Mouse (Mus musculus) adrenal gland, adult 2 months (tissue): ENCODE data around the gene Gm10642. TPM values are rescaled to one million over a fixed set of nuclear protein-coding genes. Genes with fewer than 3 reads are reported as not detected.
A peak's percentile ranks its signal among the peaks of the same experiment; 100 is the strongest.

Experiments
- DNase-seq: peaks from one replicate; pipeline ENCODE4 v3.0.0; 2021
- polyA plus RNA-seq: library from polyadenylated mRNA; depleted of rRNA; stranded (reverse); fragments of >200 nt; gene quantifications from 2 replicates; pipeline ENCODE4 v1.2.3, GENCODE M21; 2012; rRNA removed
- total RNA-seq, 2 experiments: library from RNA; stranded (reverse); gene quantifications; 2 replicates each; pipeline ENCODE4 v1.2.3; 2021

Gene Gm10642
- total and polyA plus RNA-seq, 3 experiments = 0.35 to 2.7 (median 0.69) TPM

DNA sequence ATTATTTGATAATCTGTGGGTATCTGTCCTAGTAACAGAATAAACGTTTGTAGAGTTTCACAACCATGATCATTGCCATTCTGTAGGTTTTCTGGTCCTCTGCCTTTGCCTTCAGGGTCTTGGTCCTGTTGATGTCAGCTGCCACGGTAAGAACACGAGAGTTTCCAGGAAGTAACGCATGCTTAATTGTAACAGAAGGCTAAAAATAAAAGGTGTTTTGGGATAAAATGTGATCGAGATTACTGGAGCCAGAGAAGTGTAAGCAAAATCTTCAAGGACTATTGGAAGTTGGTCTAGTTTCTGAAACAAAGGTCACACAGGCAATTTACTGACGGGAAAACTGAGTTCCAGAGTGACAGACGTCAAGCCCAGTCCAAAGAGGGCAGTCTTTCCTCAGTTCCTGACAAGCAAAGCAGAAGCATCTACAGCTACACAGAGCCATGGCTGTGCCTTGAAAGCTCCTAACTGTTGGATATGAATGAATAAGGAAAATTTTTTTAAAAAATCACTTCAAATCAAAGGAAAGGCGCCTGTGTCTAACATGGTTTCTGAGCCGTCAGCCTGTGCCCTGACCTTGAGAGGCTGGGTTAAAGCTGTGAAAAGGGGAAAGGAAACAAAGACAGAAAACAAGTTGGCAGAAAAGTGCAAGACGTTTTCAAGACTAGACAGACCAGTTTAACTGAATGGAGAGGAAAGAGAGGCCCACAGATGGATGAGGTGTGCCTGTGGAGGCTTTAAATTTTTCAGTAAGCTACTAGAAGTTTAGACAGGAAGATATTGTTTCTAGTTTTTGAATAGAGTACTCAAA lies 15.9 kb downstream of the Gm10642 start:
- peak; percentile 27 for DNase-seq

DNA sequence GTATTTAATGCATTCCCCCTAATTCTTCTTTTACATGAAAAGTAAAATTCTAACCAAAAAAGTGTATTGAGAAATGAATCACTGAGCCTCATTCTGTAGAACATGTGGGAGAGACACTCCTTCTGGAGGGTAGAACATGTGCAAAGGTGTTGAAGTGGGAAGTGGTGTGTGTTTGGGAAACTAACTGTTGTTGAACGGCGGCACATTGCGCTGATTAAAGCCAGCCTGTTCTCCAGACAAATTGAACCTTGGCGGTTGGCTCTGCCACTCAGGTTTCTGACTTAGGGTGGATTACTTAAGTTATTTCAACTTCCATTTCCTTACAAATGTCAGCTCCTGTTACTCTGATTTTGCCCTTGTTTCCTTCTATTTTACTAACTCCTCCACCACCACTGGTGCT lies 17.6 kb downstream of the Gm10642 start:
- DNase-seq = no peak

DNA sequence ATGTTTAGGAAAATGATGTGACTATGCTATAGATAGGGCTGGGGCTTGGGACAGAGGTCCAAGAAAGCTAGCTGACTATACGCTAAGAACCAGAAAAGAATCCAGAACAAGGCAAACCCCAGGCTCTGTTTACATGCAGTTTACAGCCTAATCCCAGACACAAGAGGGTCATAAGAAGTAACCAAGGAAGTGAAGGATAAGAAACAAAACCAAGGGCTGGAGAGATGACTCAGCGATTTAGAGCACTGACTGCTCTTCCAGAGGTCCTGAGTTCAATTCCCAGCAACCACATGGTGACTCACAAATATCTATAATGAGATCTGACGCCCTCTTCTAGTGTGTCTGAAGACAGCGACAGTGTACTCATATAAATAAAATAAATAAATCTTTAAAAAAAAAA lies 19.1 kb downstream of the Gm10642 start:
- DNase-seq = no peak

DNA sequence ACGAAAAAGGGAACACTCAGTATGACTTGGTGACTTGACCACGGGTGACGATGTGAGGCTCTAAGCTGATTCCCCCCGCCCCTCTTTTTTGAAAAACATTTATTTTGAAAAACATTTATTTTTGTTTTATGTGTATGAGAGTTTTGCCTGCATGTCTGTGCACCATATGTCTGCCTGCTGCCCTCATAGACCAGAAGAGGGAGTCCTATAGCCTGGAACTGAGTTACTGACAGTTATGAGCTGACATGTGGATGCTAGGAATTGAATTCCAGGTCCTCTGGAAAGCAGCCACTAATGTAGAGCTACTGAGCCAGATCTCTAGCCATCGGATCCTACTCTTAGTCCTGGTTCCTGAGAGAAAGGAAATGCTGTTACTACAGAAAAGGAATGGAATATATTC lies 19.9 kb downstream of the Gm10642 start:
- no peak for DNase-seq

DNA sequence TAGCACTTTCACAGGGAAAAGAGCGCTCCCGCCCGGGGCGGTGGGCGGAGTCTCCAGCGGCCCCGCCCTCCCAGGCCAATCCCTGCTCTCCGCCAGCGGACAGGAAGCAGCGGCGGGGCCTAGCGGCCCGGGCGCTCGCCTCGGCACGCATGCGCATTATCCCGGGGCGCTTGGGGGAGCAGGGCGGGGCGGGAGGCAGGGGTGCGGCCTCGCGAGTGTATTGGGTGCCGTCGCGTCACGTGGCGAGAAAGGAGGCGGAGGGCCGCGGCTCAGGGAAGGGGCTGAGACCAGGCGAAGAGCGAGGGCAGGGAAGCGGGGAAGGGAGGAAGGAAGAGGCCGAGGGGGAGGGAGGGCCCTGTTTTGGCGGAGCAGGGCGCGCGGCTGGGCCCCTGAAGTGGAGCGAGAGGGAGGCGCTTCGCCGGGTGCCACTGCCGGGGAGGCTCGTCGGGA lies 22.7 kb downstream of the Gm10642 start, which contains the start of gene Adam10:
Gene Adam10, plus strand, starts transcription at position 316 of the 450 bp plus-strand sequence.
- peak; percentile 100 for DNase-seq

GRCm38 (mm10) chr9:70679132-70680091 lies 23.4 kb downstream of the Gm10642 start:
- DNase-seq = peak; percentile 77

GRCm38 (mm10) chr9:70682202-70682601 lies 26.2 kb downstream of the Gm10642 start:
- no peak for DNase-seq

- peak; percentile 18 for DNase-seq
These were observed 32.4 kb downstream of the Gm10642 start for GRCm38 (mm10) chr9:70688301-70688968.

DNA sequence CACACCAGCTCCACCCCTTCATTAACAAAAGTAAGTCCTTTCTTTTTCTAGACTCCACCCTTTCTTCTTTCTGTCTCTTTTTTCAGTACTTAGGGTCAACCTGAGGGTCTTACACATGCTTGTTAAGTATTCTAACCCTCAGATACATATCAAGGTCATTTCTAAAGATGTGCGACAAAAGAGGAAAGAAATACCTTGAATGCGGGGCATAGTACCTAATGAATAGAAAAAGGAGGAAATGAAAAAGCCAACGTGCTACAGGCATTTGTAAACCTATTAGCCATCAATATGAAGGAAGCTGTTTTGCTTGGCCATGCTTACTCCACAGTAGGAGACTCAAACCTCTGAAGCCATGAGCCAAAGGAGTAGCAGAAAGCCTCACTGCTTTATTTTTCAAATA lies 33.9 kb downstream of the Gm10642 start:
- no peak for DNase-seq

- DNase-seq = no peak
These were observed 34.5 kb downstream of the Gm10642 start for GRCm38 (mm10) chr9:70690579-70690978.

DNA sequence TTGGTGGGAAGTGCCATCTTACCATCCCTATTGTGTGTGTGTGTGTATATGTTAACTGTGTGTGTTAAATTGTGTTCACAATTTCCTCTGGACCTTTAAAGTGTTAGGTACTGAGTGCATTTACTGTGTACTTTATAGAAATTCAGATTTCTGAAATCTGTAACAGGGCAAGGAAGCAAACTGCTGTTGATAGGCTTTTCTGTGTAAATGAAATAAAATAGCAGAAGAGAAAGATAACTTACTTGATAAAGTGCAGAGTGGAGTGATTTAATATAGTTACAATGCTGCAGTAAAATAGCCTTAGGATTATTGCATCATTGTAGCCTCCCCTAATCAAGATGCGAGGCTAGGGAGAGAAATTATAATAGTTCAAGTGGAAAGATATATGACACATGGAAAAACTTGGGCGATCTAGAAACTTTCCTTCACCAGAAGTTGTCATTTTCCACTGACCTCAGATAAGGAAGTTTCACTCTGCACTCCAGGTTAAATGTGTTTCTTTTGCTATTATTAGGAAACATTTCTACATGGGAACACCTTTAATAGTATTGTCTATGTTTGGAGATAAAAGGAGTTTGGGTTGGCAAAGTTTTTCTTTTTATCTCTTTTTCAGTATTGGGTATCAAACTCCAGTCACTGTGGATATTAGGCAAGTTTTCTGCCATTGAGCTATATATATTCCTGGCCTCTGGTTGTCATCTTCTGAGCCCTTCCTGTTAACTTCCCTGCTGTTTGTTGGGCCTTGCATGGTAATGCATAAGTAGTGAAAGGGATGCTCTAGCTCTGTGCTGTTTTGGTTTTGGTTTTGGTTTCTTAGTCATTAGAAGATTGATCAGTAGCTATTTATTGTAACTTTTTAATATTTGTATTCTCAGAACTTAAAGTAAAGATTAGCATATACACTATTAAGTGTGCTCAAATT lies 36.0 kb downstream of the Gm10642 start:
- no peak for DNase-seq

GRCm38 (mm10) chr9:70695723-70696122 lies 39.7 kb downstream of the Gm10642 start:
- no peak for DNase-seq

- no peak for DNase-seq
These were observed 42.0 kb downstream of the Gm10642 start for GRCm38 (mm10) chr9:70698090-70698489.

- no peak for DNase-seq
These were observed 47.6 kb downstream of the Gm10642 start for GRCm38 (mm10) chr9:70703597-70704203.

DNA sequence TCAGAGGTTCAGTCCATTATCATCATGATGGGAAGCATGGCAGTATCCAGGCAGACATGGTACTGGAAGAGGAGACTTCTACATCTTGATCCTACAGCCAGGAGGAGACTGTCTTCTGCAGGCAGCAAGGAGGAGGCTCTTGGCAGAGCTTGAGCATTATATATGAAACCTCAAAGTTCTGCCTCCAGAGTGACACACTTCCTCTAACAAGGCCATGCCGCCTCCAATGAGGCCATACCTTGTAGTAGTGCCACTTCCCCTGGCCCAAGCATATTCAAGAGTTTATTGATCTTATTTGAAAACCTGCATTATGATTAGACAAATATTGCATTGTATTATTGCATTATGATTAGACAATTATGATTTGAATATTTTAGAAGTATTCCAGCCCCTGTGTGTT lies 50.4 kb downstream of the Gm10642 start:
- no peak for DNase-seq

Other genes with a start within 250 kb of the Gm10642 start
- 1 to 10 TPM; 1.6 to 3.2 TPM for gene Ccnb2, start 234.7 kb upstream of the Gm10642 start, total RNA-seq
- gene Ccnb2, start 234.7 kb upstream of the Gm10642 start, polyA plus RNA-seq = 0.81 and 1.5 TPM in 2 replicates
- 10 to 100 TPM; 30.4 to 47.4 TPM for gene Rnf111, start 152.5 kb upstream of the Gm10642 start, total RNA-seq
- 48.3 and 58.3 TPM in 2 replicates for gene Rnf111, start 152.5 kb upstream of the Gm10642 start, polyA plus RNA-seq
- 10 to 100 TPM; 28.5 to 41.7 TPM for gene Sltm, start 113.5 kb upstream of the Gm10642 start, total RNA-seq
- gene Sltm, start 113.5 kb upstream of the Gm10642 start, polyA plus RNA-seq = 3.2 and 5.2 TPM in 2 replicates
- 10 to 100 TPM; 12.6 to 16.0 TPM for gene Mindy2, start 923 bp downstream of the Gm10642 start, total RNA-seq
- 7.5 and 11.3 TPM in 2 replicates for gene Mindy2, start 923 bp downstream of the Gm10642 start, polyA plus RNA-seq
- gene Adam10, start 22.7 kb downstream of the Gm10642 start, total RNA-seq = 10 to 100 TPM; 44.6 to 50.5 TPM
- 18.2 and 22.5 TPM in 2 replicates for gene Adam10, start 22.7 kb downstream of the Gm10642 start, polyA plus RNA-seq